Mouse (Mus musculus) inflammation-experienced regulatory T-cells, adult 6 months (primary cell): ENCODE measurements around the gene Actr1a. TPM values are rescaled to one million over a fixed set of nuclear protein-coding genes. Genes with fewer than 3 reads are reported as not detected.
A peak's percentile ranks its signal among the peaks of the same experiment; 100 is the strongest.

Experiments
- ATAC-seq: one replicate; pipeline ENCODE4 v1.8.0; 2017
- polyA plus RNA-seq, 3 experiments: library from polyadenylated mRNA; unstranded; fragments of 100-300 nt; shearing (Covaris generic); gene quantifications; one replicate each; pipeline ENCODE4 v1.2.1; 2017

Actr1a gene
- polyA plus RNA-seq, result 100 to 1,000 TPM in 1 of 3 experiments, 10 to 100 TPM in 2; 77.1 to 105 (median 78.0) TPM

- peak; percentile 88 for ATAC-seq
These were observed at the start of gene Actr1a for GRCm38 (mm10) chr19:46395109-46396009. Gene Actr1a, minus strand, starts transcription at chr19:46395748.

GRCm38 (mm10) chr19:46444209-46444608, 48.7 kb upstream of the Actr1a start:
- no peak for ATAC-seq

- no peak for ATAC-seq
These were observed 48.0 kb upstream of the Actr1a start for GRCm38 (mm10) chr19:46443509-46443908.

- no peak for ATAC-seq
These were observed 39.9 kb upstream of the Actr1a start for GRCm38 (mm10) chr19:46435492-46435891.

- no peak for ATAC-seq
These were observed 39.0 kb upstream of the Actr1a start for GRCm38 (mm10) chr19:46434591-46434990.

- no peak for ATAC-seq
These were observed 38.6 kb upstream of the Actr1a start for GRCm38 (mm10) chr19:46434148-46434547.

GRCm38 (mm10) chr19:46433712-46434111, 38.2 kb upstream of the Actr1a start:
- ATAC-seq, result no peak

GRCm38 (mm10) chr19:46429250-46429649, 33.7 kb upstream of the Actr1a start:
- ATAC-seq, result no peak

GRCm38 (mm10) chr19:46426488-46426887, 30.9 kb upstream of the Actr1a start:
- no peak for ATAC-seq

GRCm38 (mm10) chr19:46425266-46425665, 29.7 kb upstream of the Actr1a start:
- ATAC-seq, result no peak

GRCm38 (mm10) chr19:46422384-46423338, 27.1 kb upstream of the Actr1a start:
- no peak for ATAC-seq

GRCm38 (mm10) chr19:46420410-46420809, 24.9 kb upstream of the Actr1a start:
- ATAC-seq, result no peak

- no peak for ATAC-seq
These were observed 22.5 kb upstream of the Actr1a start for GRCm38 (mm10) chr19:46418051-46418450.

GRCm38 (mm10) chr19:46416276-46416675, 20.7 kb upstream of the Actr1a start:
- no peak for ATAC-seq

- no peak for ATAC-seq
These were observed 18.9 kb upstream of the Actr1a start for GRCm38 (mm10) chr19:46414486-46414885.

- no peak for ATAC-seq
These were observed 18.4 kb upstream of the Actr1a start for GRCm38 (mm10) chr19:46413969-46414368.

- ATAC-seq, result no peak
These were observed 16.7 kb upstream of the Actr1a start for GRCm38 (mm10) chr19:46412056-46412805.

- ATAC-seq, result no peak
These were observed 14.0 kb upstream of the Actr1a start for GRCm38 (mm10) chr19:46409506-46409905.

GRCm38 (mm10) chr19:46406592-46407386, 11.2 kb upstream of the Actr1a start:
- no peak for ATAC-seq

- no peak for ATAC-seq
These were observed 8.5 kb upstream of the Actr1a start for GRCm38 (mm10) chr19:46404030-46404429.

GRCm38 (mm10) chr19:46400558-46400957, 5.0 kb upstream of the Actr1a start:
- ATAC-seq, result no peak

GRCm38 (mm10) chr19:46399886-46400285, 4.3 kb upstream of the Actr1a start:
- no peak for ATAC-seq
